Mouse (Mus musculus) thymus, adult 2 months (tissue): ENCODE measurements around the gene Mrnip.

ENCODE experiments used
- CTCF ChIP-seq: fragments of 200-500 bp; IDR thresholded peaks from 2 replicates; pipeline ENCODE4 v1.5.1; 2012; ENCODE audit warnings: mild to moderate bottlenecking, control low read depth, low read length, moderate library complexity, borderline replicate concordance; ENCODE audit not compliant: control insufficient read depth, poor library complexity, insufficient read depth; ENCODE audit errors: extremely low read depth
- POLR2A ChIP-seq: fragments of 200-500 bp; IDR thresholded peaks from 2 replicates; pipeline ENCODE4 v1.6.1; 2012; ENCODE audit warnings: mild to moderate bottlenecking, low read length, control low read depth, moderate library complexity; ENCODE audit not compliant: control insufficient read depth, poor library complexity, insufficient read depth; ENCODE audit errors: extremely low read depth

GRCm38 (mm10) chr11:50146121-50146520 lies 28.1 kb upstream of the Mrnip start:
- TF ChIP-seq CTCF: no peak
- TF ChIP-seq POLR2A: no peak
